Mouse (Mus musculus) brain, embryonic 14.5 days (tissue): ENCODE data around the gene Lyzl6.

Experiments used
- CTCF ChIP-seq: fragments of 200-500 bp; IDR thresholded peaks from 2 replicates; pipeline ENCODE4 v1.5.1; 2012; ENCODE audit warnings: inconsistent platforms, mild to moderate bottlenecking, moderate library complexity, borderline replicate concordance; ENCODE audit not compliant: insufficient read depth, insufficient read length; ENCODE audit errors: extremely low read depth
- POLR2A ChIP-seq: fragments of 200-500 bp; IDR thresholded peaks from 2 replicates; pipeline ENCODE4 v1.6.1; 2012; ENCODE audit warnings: mild to moderate bottlenecking, inconsistent platforms, borderline replicate concordance; ENCODE audit not compliant: poor library complexity, insufficient read depth, insufficient read length, severe bottlenecking; ENCODE audit errors: extremely low read depth

- TF ChIP-seq CTCF (no peak), POLR2A (no peak)
These were observed at the start of gene Lyzl6 for GRCm38 (mm10) chr11:103638790-103639189.
